Mouse (Mus musculus) lung, embryonic 14.5 days (tissue): ENCODE results near the gene Naa50. TPM values are rescaled to one million over a fixed set of nuclear protein-coding genes. Genes with fewer than 3 reads are reported as not detected.

ENCODE experiments used
- ATAC-seq: fragments of 200-750 bp; cut with Nextera tagmentation; 2 replicates; pipeline ENCODE4 v1.8.0; 2017; ENCODE audit warnings: mild to moderate bottlenecking, moderate TSS enrichment, moderate library complexity; ENCODE audit not compliant: insufficient read depth
- DNase-seq: peaks from one replicate; pipeline ENCODE4 v3.0.0-alpha.2; 2015
- H3K27ac ChIP-seq: fragments of 300-500 bp; sonication (generic); 2 replicates; pipeline ENCODE4 v1.5.1; 2014; ENCODE audit warnings: low read depth, mild to moderate bottlenecking, moderate library complexity
- H3K27me3 ChIP-seq: fragments of 300-500 bp; sonication (generic); 2 replicates; pipeline ENCODE4 v1.6.1; 2014; ENCODE audit warnings: low read length, control low read depth; ENCODE audit not compliant: insufficient read depth
- H3K36me3 ChIP-seq: fragments of 300-500 bp; sonication (generic); 2 replicates; pipeline ENCODE4 v1.6.1; 2014; ENCODE audit warnings: control low read depth; ENCODE audit not compliant: insufficient read depth
- H3K4me1 ChIP-seq: fragments of 300-500 bp; sonication (generic); 2 replicates; pipeline ENCODE4 v1.6.1; 2014; ENCODE audit warnings: antibody characterized with exemption, control low read depth; ENCODE audit not compliant: insufficient read depth
- H3K4me2 ChIP-seq: fragments of 300-500 bp; sonication (generic); 2 replicates; pipeline ENCODE4 v1.6.1; 2014; ENCODE audit warnings: mild to moderate bottlenecking
- H3K4me3 ChIP-seq: fragments of 300-500 bp; sonication (generic); 2 replicates; pipeline ENCODE4 v1.5.1; 2014; ENCODE audit warnings: low read depth, low read length
- H3K9ac ChIP-seq: fragments of 300-500 bp; sonication (generic); 2 replicates; pipeline ENCODE4 v1.6.1; 2014
- H3K9me3 ChIP-seq: fragments of 300-500 bp; sonication (generic); 2 replicates; pipeline ENCODE4 v1.6.1; 2016; ENCODE audit warnings: low read depth, low read length, control low read depth
- CTCF ChIP-seq: IDR thresholded peaks from 2 replicates; pipeline ENCODE4 v1.5.1; 2016; ENCODE audit warnings: antibody characterized with exemption, low read depth
- WGBS: fragments of 180-500 bp; shearing (Covaris S2); extraction: QIAGEN DNeasy Blood & Tissue Kit; methylation state at CpG from one replicate; pipeline ENCODE4 v1.1.7; 2014; 5-methylcytosine and 5-hydroxymethylcytosine counted together
- polyA plus RNA-seq: library from polyadenylated mRNA; unstranded; fragments of >200 nt; fragmentation: Nextera tagmentation; extraction: Ambion mirVana; gene quantifications from 2 replicates; pipeline ENCODE4 v1.2.1, GENCODE M21; 2014

Naa50 gene
- polyA plus RNA-seq, 1 experiment from 2014 or later = 82.6 TPM

GRCm38 (mm10) chr16:44119753-44120501 is 19.7 kb upstream of the Naa50 start:
- 86% methylated on average over 7 of the region's 7 CpGs for WGBS
- no peaks in the 10 kb centered on the region for H3K9me3 ChIP-seq
- no peak for TF ChIP-seq CTCF
- H3K36me3 ChIP-seq = peaks cover 7% of the 10 kb centered on the region; the same call in 1 of the 2 replicates
- H3K27me3 ChIP-seq = no peaks in the 10 kb centered on the region
- H3K4me3 ChIP-seq = no peak overlapping the region
- H3K27ac ChIP-seq = no peak overlapping the region
- H3K4me2 ChIP-seq = no peak overlapping the region
- DNase-seq (no peak), ATAC-seq (no peak)
- H3K9ac ChIP-seq = no peak overlapping the region
- H3K4me1 ChIP-seq = no peaks in the 10 kb centered on the region

GRCm38 (mm10) chr16:44122122-44122521 is 17.5 kb upstream of the Naa50 start:
- no peak overlapping the region for H3K27ac ChIP-seq
- no peak for TF ChIP-seq CTCF
- 89% methylated on average over 6 of the region's 6 CpGs for WGBS
- ATAC-seq = no peak
- DNase-seq = no peak
- no peaks in the 10 kb centered on the region for H3K36me3 ChIP-seq
- no peak overlapping the region for H3K4me3 ChIP-seq
- no peak overlapping the region for H3K9ac ChIP-seq
- no peaks in the 10 kb centered on the region for H3K27me3 ChIP-seq
- no peak overlapping the region for H3K4me2 ChIP-seq
- no peaks in the 10 kb centered on the region for H3K9me3 ChIP-seq
- H3K4me1 ChIP-seq = no peaks in the 10 kb centered on the region

- Histone ChIP-seq H3K36me3 (no peaks in the 10 kb centered on the region), H3K27me3 (no peaks in the 10 kb centered on the region), H3K4me3 (no peak overlapping the region), H3K9me3 (no peaks in the 10 kb centered on the region), H3K27ac (no peak overlapping the region), H3K9ac (no peak overlapping the region), H3K4me1 (no peaks in the 10 kb centered on the region), H3K4me2 (no peak overlapping the region)
- no peak for ATAC-seq
- DNase-seq = no peak
- 78% methylated on average over 6 of the region's 6 CpGs for WGBS
- no peak for TF ChIP-seq CTCF
Observed at GRCm38 (mm10) chr16:44122574-44122973, 17.1 kb upstream of the Naa50 start.

- Histone ChIP-seq H3K4me1 (no peaks in the 10 kb centered on the region), H3K27me3 (no peaks in the 10 kb centered on the region), H3K27ac (no peak overlapping the region), H3K9ac (no peak overlapping the region), H3K4me2 (no peak overlapping the region), H3K9me3 (no peaks in the 10 kb centered on the region), H3K36me3 (no peaks in the 10 kb centered on the region), H3K4me3 (no peak overlapping the region)
- 79% methylated on average over 7 of the region's 7 CpGs for WGBS
- no peak for ATAC-seq
- TF ChIP-seq CTCF = no peak
- no peak for DNase-seq
Observed at GRCm38 (mm10) chr16:44122982-44123725, 16.5 kb upstream of the Naa50 start.

GRCm38 (mm10) chr16:44123786-44124185 is 15.8 kb upstream of the Naa50 start:
- ATAC-seq = no peak
- WGBS = 76% methylated on average over 2 of the region's 2 CpGs

GRCm38 (mm10) chr16:44124713-44125112 is 14.9 kb upstream of the Naa50 start:
- ATAC-seq = no peak
- Histone ChIP-seq H3K27ac (no peak overlapping the region), H3K9me3 (no peaks in the 10 kb centered on the region), H3K27me3 (no peaks in the 10 kb centered on the region), H3K4me3 (no peak overlapping the region), H3K4me2 (no peak overlapping the region), H3K4me1 (no peaks in the 10 kb centered on the region), H3K9ac (no peak overlapping the region), H3K36me3 (no peaks in the 10 kb centered on the region)
- DNase-seq = no peak
- no peak for TF ChIP-seq CTCF
- 96% methylated on average over 1 of the region's 1 CpGs for WGBS

More at GRCm38 (mm10) chr16:44123786-44124185, 15.8 kb upstream of the Naa50 start:
- H3K4me2 ChIP-seq = no peak overlapping the region
- H3K27me3 ChIP-seq = no peaks in the 10 kb centered on the region
- no peak overlapping the region for H3K9ac ChIP-seq
- H3K4me3 ChIP-seq = no peak overlapping the region
- H3K9me3 ChIP-seq = no peaks in the 10 kb centered on the region
- no peak for DNase-seq
- H3K4me1 ChIP-seq = no peaks in the 10 kb centered on the region
- no peak overlapping the region for H3K27ac ChIP-seq
- no peaks in the 10 kb centered on the region for H3K36me3 ChIP-seq
- no peak for TF ChIP-seq CTCF

GRCm38 (mm10) chr16:44125436-44125835 is 14.2 kb upstream of the Naa50 start:
- DNase-seq = no peak
- H3K27me3 ChIP-seq = no peaks in the 10 kb centered on the region
- H3K36me3 ChIP-seq = no peaks in the 10 kb centered on the region
- TF ChIP-seq CTCF = no peak
- H3K27ac ChIP-seq = no peak overlapping the region
- H3K9ac ChIP-seq = no peak overlapping the region
- WGBS = 83% methylated on average over 2 of the region's 2 CpGs
- no peak for ATAC-seq
- no peak overlapping the region for H3K4me3 ChIP-seq
- H3K4me1 ChIP-seq = no peaks in the 10 kb centered on the region
- no peaks in the 10 kb centered on the region for H3K9me3 ChIP-seq
- no peak overlapping the region for H3K4me2 ChIP-seq
